ENCODE assay signal across 21 mouse cellular contexts in the genomic region with DNA sequence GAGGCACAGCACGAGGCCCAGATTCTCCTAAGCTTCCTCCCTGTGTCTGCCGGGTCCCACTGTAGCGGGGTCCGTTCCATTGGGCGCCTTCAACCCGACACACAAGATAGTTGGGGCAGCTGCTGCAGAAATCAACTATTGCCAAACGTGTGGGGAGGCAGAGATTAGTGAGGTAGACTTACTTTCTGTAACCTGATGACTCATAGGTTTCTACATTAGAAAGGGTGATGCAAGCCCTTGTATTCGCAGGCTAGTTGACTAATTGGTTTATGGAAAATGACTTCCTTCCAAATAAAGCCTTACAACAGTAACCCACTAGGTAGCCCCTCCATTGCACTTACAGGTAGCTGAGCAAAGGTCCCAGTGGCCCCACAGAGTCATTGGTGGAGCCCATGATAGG. TPM values are rescaled to one million over a fixed set of nuclear protein-coding genes. Genes with fewer than 3 reads are reported as not detected.
"Had no signal": no experiment of that assay in that cellular context is flagged by ENCODE, and none has a peak within 500 bp of the region (broad histone marks: within the 10 kb centered on the region; RNA-seq: fewer than 3 reads in every experiment).

No protein-coding gene starts in this region.

- H3K4me1 ChIP-seq: liver, embryonic 12.5 days had no signal

- H3K36me3 ChIP-seq: kidney, embryonic 15.5 days; limb, embryonic 15.5 days; liver, embryonic 12.5 days; lung, embryonic 15.5 days; neural tube, embryonic 15.5 days had no signal

- ATAC-seq: liver, embryonic 12.5 days had no signal

- H3K4me3 ChIP-seq: kidney, embryonic 15.5 days; limb, embryonic 15.5 days; liver, embryonic 12.5 days; lung, embryonic 15.5 days; neural tube, embryonic 15.5 days had no signal

- DNase-seq: kidney, adult 2 months; kidney, postnatal 14 days; lung, postnatal 14 days; midbrain, embryonic 14.5 days; thymus, adult 2 months; thymus, postnatal 25 days had no signal

- H3K27ac ChIP-seq: limb, embryonic 15.5 days; liver, embryonic 12.5 days; lung, embryonic 15.5 days; macrophage; neural tube, embryonic 15.5 days had no signal

- H3K27me3 ChIP-seq: kidney, embryonic 15.5 days; limb, embryonic 15.5 days; lung, embryonic 15.5 days had no signal

- H3K4me2 ChIP-seq: kidney, embryonic 15.5 days; limb, embryonic 15.5 days; liver, embryonic 12.5 days; lung, embryonic 15.5 days; neural tube, embryonic 15.5 days had no signal

- H3K9me3 ChIP-seq: kidney, embryonic 15.5 days; limb, embryonic 15.5 days; liver, embryonic 12.5 days; lung, embryonic 15.5 days; neural tube, embryonic 15.5 days had no signal

- H3K9ac ChIP-seq: kidney, embryonic 15.5 days; limb, embryonic 15.5 days; liver, embryonic 12.5 days; lung, embryonic 15.5 days; neural tube, embryonic 15.5 days had no signal

RNA-seq across cellular contexts. Expression of gene Ppef2, which starts 6.6 kb away (rescaled TPM):
- total RNA-seq: monocyte, adult 5-6 weeks had no signal
- polyA plus RNA-seq: liver, embryonic 12.5 days; liver, embryonic 16.5 days; macrophage had no signal

RNA-seq across cellular contexts. Expression of gene U90926, which starts 47.4 kb away (rescaled TPM):
- total RNA-seq: layer of hippocampus, adult 8-10 months; layer of hippocampus, postnatal 14 days; left cerebral cortex, adult 18-20 months; left cerebral cortex, postnatal 14 days; monocyte, adult 5-6 weeks had no signal
- polyA plus RNA-seq: kidney, adult 2 months; kidney, embryonic 15.5 days; limb, embryonic 11.5 days; limb, embryonic 15.5 days; liver, embryonic 12.5 days; liver, embryonic 16.5 days; lung, embryonic 15.5 days; macrophage; midbrain, embryonic 14.5 days; neural tube, embryonic 15.5 days; stomach, embryonic 14.5 days; thymus, adult 2 months; urinary bladder, adult 2 months had no signal
